Comparison of ENCODE assay signal across 13 mouse cellular contexts in genomic region chr11:39223397-39223796, GRCm38 (mm10).
"Had no signal": no experiment of that assay in that cellular context is flagged by ENCODE, and none has a peak within 500 bp of the region (broad histone marks: within the 10 kb centered on the region; RNA-seq: fewer than 3 reads in every experiment).

No protein-coding gene starts in this region.

- H3K9me3 ChIP-seq: kidney, embryonic 15.5 days; limb, embryonic 12.5 days; liver, embryonic 13.5 days; stomach, embryonic 15.5 days had no signal

- H3K27ac ChIP-seq: kidney, embryonic 15.5 days; limb, embryonic 12.5 days; liver, embryonic 13.5 days; stomach, embryonic 15.5 days had no signal

- H3K4me1 ChIP-seq: kidney, embryonic 15.5 days; limb, embryonic 12.5 days; liver, embryonic 13.5 days; stomach, embryonic 15.5 days had no signal

- ATAC-seq: intestine, embryonic 16.5 days; midbrain, embryonic 16.5 days had no signal

- H3K9ac ChIP-seq: kidney, embryonic 15.5 days; limb, embryonic 12.5 days; liver, embryonic 13.5 days; stomach, embryonic 15.5 days had no signal

- H3K36me3 ChIP-seq: kidney, embryonic 15.5 days; limb, embryonic 12.5 days; liver, embryonic 13.5 days; stomach, embryonic 15.5 days had no signal

- H3K27me3 ChIP-seq: kidney, embryonic 15.5 days; limb, embryonic 12.5 days; liver, embryonic 13.5 days; stomach, embryonic 15.5 days had no signal

- H3K4me3 ChIP-seq: kidney, embryonic 15.5 days; limb, embryonic 12.5 days; liver, embryonic 13.5 days; stomach, embryonic 15.5 days had no signal

- H3K4me2 ChIP-seq: kidney, embryonic 15.5 days; limb, embryonic 12.5 days; liver, embryonic 13.5 days; stomach, embryonic 15.5 days had no signal

- DNase-seq: kidney, adult 2 months; kidney, postnatal 25 days; liver; liver, embryonic 13.5 days; lung, adult 18-20 months; lung, postnatal 36 days; thymus, adult 2 months; thymus, postnatal 25 days had no signal
